Mouse (Mus musculus) spleen, adult 2 months (tissue): ENCODE results near the gene Slc13a2.

ENCODE experiments used
- CTCF ChIP-seq: fragments of 200-500 bp; IDR thresholded peaks from 2 replicates; pipeline ENCODE4 v1.5.1; 2011; ENCODE audit warnings: mild to moderate bottlenecking, inconsistent platforms; ENCODE audit not compliant: insufficient read depth, insufficient read length, insufficient replicate concordance; ENCODE audit errors: extremely low read depth
- POLR2A ChIP-seq: fragments of 200-500 bp; IDR thresholded peaks from 2 replicates; pipeline ENCODE4 v1.6.1; 2011; ENCODE audit warnings: low read depth, low read length, inconsistent platforms

GRCm38 (mm10) chr11:78467932-78468331 lies 45.9 kb upstream of the Slc13a2 start:
- TF ChIP-seq POLR2A: no peak
- TF ChIP-seq CTCF: no peak
